Mouse (Mus musculus) embryonic fibroblast, embryonic 13.5 days (primary cell): ENCODE data around the gene Maneal.

Source experiments
- CTCF ChIP-seq: IDR thresholded peaks from 2 replicates; pipeline ENCODE4 v1.5.1; 2011; ENCODE audit warnings: mild to moderate bottlenecking, control low read depth, low read length, moderate library complexity, borderline replicate concordance; ENCODE audit not compliant: insufficient read depth
- POLR2A ChIP-seq: IDR thresholded peaks from 2 replicates; pipeline ENCODE4 v1.6.1; 2011; ENCODE audit warnings: low read depth, mild to moderate bottlenecking, control low read depth, low read length, moderate library complexity

GRCm38 (mm10) chr4:124890831-124891230 is 28.9 kb upstream of the Maneal start:
- no peak for TF ChIP-seq CTCF
- no peak for TF ChIP-seq POLR2A
